Mouse (Mus musculus): ENCODE data around the gene Nop16. TPM values are rescaled to one million over a fixed set of nuclear protein-coding genes. Genes with fewer than 3 reads are reported as not detected.

The Nop16 gene
- polyA plus RNA-seq, 1 experiment from 2014 or later: 64.7 TPM

DNA sequence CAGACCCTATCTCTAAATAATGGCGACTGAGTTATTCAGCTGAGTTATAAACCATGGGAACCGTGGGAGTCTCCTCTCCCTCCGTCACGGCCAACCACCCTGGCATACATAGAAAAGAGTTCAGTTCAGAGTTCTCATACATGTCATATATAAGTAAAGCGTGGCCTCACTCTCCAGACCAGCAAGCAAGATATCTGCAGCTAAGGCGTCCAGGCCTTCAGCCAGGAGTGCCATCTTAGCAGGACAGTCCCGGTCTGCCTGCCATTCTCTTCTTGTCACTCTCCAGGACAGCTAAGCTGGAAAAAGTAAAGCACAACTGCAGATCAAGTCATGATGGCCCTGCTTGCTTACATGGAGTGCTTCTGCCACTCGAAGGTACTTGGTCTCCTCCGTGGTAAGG is 33.7 kb downstream of the Nop16 start:
- no peaks in the 10 kb centered on the region for H3K9me3 ChIP-seq (replicated peaks)
- WGBS: 92% methylated on average over 9 of the region's 9 CpGs
- no peak overlapping the region for H3K27ac ChIP-seq (replicated peaks)
- H3K4me2 ChIP-seq: no peak overlapping the region
- no peaks in the 10 kb centered on the region for H3K4me1 ChIP-seq
- no peak overlapping the region for H3K4me3 ChIP-seq (replicated peaks)
- no peak overlapping the region for H3K9ac ChIP-seq (replicated peaks)
- peaks cover 89% of the 10 kb centered on the region for H3K36me3 ChIP-seq
- H3K27me3 ChIP-seq (replicated peaks): no peaks in the 10 kb centered on the region
- ATAC-seq (ENCODE audit: low FRiP score): no peak

DNA sequence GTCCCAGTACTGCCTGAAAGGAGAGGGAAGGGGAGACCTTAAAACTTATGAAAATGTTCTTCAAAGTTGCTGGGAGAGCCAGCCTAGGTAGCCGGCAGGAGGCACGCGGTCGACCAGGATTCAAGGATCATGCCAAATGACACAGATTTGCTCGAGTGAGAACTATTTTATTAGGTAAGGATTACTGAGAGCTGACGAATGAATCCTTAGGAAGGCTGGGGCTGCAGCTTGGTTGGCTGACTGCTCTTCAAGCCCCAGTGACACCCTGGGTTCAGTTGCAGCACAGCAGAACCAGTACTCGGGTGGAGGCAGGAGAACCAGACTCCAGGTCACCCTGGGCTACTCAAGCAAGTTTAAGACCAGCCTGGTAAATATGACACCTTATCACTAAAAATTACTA is 41.9 kb downstream of the Nop16 start:
- Histone ChIP-seq H3K4me2 (no peak overlapping the region), H3K27ac (replicated peaks) (no peak overlapping the region), H3K9ac (replicated peaks) (no peak overlapping the region), H3K36me3 (peaks cover 68% of the 10 kb centered on the region), H3K4me1 (no peaks in the 10 kb centered on the region), H3K4me3 (replicated peaks) (no peak overlapping the region), H3K9me3 (replicated peaks) (no peaks in the 10 kb centered on the region), H3K27me3 (replicated peaks) (no peaks in the 10 kb centered on the region)
- no peak for ATAC-seq (ENCODE audit: low FRiP score)
- WGBS: 91% methylated on average over 7 of the region's 7 CpGs

Small RNAs within 50 kb of the gene (microRNA-seq; reads per million reads assigned to microRNA genes)
- not detected for gene Gm24195

Other genes with a start within 250 kb of the Nop16 start
- gene Cplx2, start 218.7 kb downstream of the Nop16 start, polyA plus RNA-seq (2015; fragmentation: Nextera tagmentation; extraction: Ambion mirVana): 19.8 and 20.0 TPM in 2 replicates
- 85.8 and 89.9 TPM in 2 replicates for gene Thoc3, start 121.2 kb downstream of the Nop16 start, polyA plus RNA-seq (2015; fragmentation: Nextera tagmentation; extraction: Ambion mirVana)
- 19.8 and 20.1 TPM in 2 replicates for gene Simc1, start 86.3 kb downstream of the Nop16 start, polyA plus RNA-seq (2015; fragmentation: Nextera tagmentation; extraction: Ambion mirVana)
- gene 4833439L19Rik, start 24.7 kb downstream of the Nop16 start, polyA plus RNA-seq (2015; fragmentation: Nextera tagmentation; extraction: Ambion mirVana): 218 and 220 TPM in 2 replicates
- gene Arl10, start 15.1 kb downstream of the Nop16 start, polyA plus RNA-seq (2015; fragmentation: Nextera tagmentation; extraction: Ambion mirVana): 81.9 and 93.8 TPM in 2 replicates
- 267 and 285 TPM in 2 replicates for gene Higd2a, start 117 bp upstream of the Nop16 start, polyA plus RNA-seq (2015; fragmentation: Nextera tagmentation; extraction: Ambion mirVana)
- 230 and 259 TPM in 2 replicates for gene Cltb, start 21.3 kb upstream of the Nop16 start, polyA plus RNA-seq (2015; fragmentation: Nextera tagmentation; extraction: Ambion mirVana)
- gene Faf2, start 31.7 kb upstream of the Nop16 start, polyA plus RNA-seq (2015; fragmentation: Nextera tagmentation; extraction: Ambion mirVana): 58.1 and 64.7 TPM in 2 replicates
- gene Rnf44, start 103.8 kb upstream of the Nop16 start, polyA plus RNA-seq (2015; fragmentation: Nextera tagmentation; extraction: Ambion mirVana): 73.5 and 76.3 TPM in 2 replicates
- 0.22 and 1.4 TPM in 2 replicates for gene Cdhr2, start 111.4 kb upstream of the Nop16 start, polyA plus RNA-seq (2015; fragmentation: Nextera tagmentation; extraction: Ambion mirVana)
- 10.3 and 21.6 TPM in 2 replicates for gene Gprin1, start 159.8 kb upstream of the Nop16 start, polyA plus RNA-seq (2015; fragmentation: Nextera tagmentation; extraction: Ambion mirVana)
- 110 and 122 TPM in 2 replicates for gene Sncb, start 176.5 kb upstream of the Nop16 start, polyA plus RNA-seq (2015; fragmentation: Nextera tagmentation; extraction: Ambion mirVana)
- not detected in 2 replicates for gene Eif4e1b, start 193.9 kb upstream of the Nop16 start, polyA plus RNA-seq (2015; fragmentation: Nextera tagmentation; extraction: Ambion mirVana)
- gene Tspan17, start 199.3 kb upstream of the Nop16 start, polyA plus RNA-seq (2015; fragmentation: Nextera tagmentation; extraction: Ambion mirVana): 112 and 137 TPM in 2 replicates